Mouse (Mus musculus): ENCODE measurements around the gene Gng7.

Gng7 gene

DNA sequence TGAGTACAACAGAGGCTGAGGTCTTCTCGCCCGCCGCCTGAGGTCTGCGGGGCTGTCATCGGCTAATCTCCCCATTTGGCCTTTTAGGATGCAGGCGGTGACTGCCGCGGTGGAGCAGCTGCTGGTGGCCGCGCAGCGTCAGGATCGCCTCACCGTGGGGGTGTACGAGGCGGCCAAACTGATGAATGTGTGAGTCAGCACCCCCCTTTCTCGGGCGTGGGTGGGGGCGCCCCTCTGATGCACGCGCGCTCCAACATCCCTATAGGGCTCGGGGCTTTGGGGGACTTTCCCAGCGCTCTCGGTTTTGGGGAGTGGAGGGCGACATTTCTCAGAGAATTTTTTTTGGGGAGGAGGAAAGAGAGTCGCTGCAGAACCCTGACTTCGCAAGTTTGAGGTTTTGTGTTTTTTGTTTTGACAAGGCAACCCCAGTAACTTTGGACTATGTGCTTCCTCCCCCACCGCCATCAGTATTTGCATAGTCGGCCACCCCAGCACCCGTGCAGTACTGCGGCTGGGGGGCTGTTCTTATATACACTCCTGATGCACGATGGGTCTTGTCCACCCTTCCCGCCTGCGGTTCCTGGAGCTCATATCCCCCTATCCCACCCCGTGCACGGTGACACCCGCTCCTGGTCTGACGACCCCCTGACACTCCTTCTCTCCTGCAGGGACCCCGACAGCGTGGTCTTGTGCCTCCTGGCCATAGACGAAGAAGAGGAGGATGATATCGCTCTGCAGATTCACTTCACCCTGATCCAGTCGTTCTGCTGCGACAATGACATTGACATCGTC, 84.2 kb downstream of the Gng7 start:
- no peak for DNase-seq (ENCODE audit: low spot score in 2 of 2)

GRCm38 (mm10) chr10:80929299-80930226, 85.2 kb downstream of the Gng7 start, which contains the start of gene Gadd45b:
Gene Gadd45b, plus strand, starts transcription at chr10:80930073.
- DNase-seq (ENCODE audit: low spot score in 2 of 2), result peak; percentile 98 to 99

GRCm38 (mm10) chr10:80928586-80929298, 86.0 kb downstream of the Gng7 start:
- peak; percentile 85 to 92 for DNase-seq (ENCODE audit: low spot score in 2 of 2)

DNA sequence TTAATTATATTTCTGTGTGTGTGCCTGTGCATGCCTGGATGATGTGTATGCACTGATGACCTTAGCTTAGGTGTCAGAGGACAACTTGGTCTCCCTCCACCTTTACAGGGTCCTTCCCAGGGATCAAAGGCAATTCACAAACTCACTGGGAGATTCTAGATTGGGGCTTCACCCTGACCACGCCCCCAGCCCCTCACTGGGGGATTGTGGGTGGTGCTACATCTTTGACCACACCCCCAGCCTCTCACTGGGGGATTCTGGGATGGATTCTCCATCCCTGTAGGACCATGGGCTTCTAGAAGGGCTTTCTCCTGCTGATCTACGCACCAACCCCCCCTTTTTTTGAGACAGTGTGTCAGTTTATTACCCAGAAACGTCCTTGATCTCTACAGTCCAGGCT, 89.3 kb downstream of the Gng7 start:
- DNase-seq (ENCODE audit: low spot score in 2 of 2), result no peak

- no peak for DNase-seq (ENCODE audit: low spot score in 2 of 2)
Observed at GRCm38 (mm10) chr10:80921923-80922322, 92.8 kb downstream of the Gng7 start.

- DNase-seq (ENCODE audit: low spot score in 2 of 2), result peak; percentile 65 to 77
Observed at GRCm38 (mm10) chr10:80917779-80918434, 96.8 kb downstream of the Gng7 start, which contains the start of gene Lmnb2. Gene Lmnb2, minus strand, starts transcription at chr10:80918245.

DNA sequence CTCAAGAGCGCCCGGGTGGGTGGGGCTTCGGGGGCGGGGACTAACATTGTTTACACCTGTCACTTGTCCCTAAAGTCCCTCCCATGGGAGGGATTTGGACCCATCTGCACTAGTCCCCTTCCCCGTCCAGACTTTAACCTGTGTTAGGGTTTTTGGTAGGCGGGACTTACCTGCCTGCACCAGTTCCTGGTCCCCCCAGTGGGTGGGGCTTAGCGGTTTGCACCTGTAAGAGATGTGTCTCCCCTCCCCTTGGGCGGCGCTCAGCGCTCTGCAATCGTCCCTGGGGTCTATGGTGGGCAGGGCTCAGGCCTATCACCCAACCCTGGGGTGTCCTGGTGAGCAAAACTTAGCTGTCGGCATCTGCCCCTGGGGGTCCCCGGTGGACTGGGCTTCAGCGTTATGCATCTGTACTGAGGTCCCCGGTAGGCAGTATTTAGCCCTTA, 97.4 kb downstream of the Gng7 start:
- DNase-seq (ENCODE audit: low spot score in 2 of 2), result no peak

DNA sequence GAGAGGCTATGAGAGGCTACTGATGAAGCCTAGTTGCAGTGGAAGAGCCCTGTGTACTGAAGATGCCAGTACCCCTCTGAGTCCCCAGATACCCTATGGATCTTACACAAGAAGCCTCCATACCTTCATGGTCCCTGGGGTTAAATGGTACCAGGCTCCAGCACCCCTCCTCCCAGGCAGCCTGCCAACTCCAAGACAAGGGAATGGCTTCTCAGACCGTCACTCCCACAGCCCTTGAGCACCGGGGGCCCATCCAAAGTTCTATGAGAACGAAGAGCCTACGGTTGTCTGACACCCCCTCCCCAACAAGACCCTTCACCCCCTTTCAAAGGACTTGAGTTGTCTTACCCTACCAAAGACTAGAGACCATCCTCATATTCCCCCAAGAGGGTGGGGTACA, 99.0 kb downstream of the Gng7 start:
- DNase-seq (ENCODE audit: low spot score in 2 of 2), result no peak

GRCm38 (mm10) chr10:80915260-80915659, 99.5 kb downstream of the Gng7 start:
- DNase-seq (ENCODE audit: low spot score in 2 of 2), result no peak

DNA sequence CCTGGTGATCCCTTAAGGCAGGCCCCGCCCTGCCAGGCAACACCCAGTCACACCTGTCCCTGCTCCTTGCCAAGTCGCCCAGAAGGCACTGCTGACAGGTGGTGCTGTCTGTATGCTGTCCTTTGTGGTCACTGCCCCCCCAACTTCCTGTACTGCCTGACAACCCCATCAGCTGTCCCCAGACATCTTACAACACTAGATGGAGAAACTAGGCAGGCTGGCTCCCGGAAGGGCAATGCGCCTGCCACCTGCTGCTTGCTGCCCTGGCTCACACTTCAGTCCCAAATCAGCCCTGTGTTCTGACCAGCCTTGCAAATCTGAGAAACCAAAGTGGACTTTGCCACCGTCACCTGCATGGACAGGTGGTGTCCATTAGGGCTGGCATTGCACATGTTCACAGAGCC, 100.5 kb downstream of the Gng7 start:
- no peak for DNase-seq (ENCODE audit: low spot score in 2 of 2)

GRCm38 (mm10) chr10:80913364-80914011, 101.3 kb downstream of the Gng7 start:
- no peak for DNase-seq (ENCODE audit: low spot score in 2 of 2)

DNA sequence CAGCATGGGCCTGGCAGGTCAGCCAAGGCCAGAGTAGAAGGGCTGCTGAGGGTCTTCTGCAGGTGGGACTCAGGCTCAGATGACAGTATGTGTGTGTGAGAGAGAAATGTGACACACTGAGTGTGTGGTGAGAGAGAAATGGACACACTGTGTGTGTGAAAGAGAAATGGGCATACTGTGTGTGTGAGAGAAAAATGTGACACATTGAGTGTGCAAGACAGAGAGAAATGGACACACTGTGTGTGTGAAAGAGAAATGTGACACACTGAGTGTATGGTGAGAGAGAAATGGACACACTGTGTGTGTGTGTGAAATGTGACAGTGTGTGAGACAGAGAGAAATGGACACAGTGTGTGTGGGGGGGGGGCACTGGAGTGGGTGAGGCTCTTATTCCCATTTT, 102.9 kb downstream of the Gng7 start:
- DNase-seq (ENCODE audit: low spot score in 2 of 2), result no peak

DNA sequence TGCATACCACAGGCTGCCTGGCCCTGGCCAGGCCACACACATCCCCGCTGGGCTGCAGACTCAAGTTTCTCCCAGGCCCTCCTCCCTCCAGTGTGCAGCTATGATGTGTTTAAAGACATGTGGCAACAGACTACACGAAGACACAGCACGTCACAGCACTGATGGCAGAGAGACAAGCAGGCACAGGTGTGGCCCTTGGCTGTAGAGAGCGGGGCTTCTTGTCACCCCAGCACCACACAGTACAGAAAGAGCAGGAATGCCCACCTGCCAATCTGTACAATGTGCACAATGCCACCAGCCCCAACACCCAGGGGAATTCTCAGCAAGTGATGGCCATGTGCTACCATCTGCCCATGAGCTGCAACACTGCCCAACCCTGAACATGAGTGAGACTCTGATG, 103.4 kb downstream of the Gng7 start:
- DNase-seq (ENCODE audit: low spot score in 2 of 2), result no peak

GRCm38 (mm10) chr10:80909375-80910162, 105.2 kb downstream of the Gng7 start:
- DNase-seq (ENCODE audit: low spot score in 2 of 2), result no peak

- no peak for DNase-seq (ENCODE audit: low spot score in 2 of 2)
Observed at GRCm38 (mm10) chr10:80904709-80905108, 110.0 kb downstream of the Gng7 start.

GRCm38 (mm10) chr10:80904004-80904693, 110.6 kb downstream of the Gng7 start:
- no peak for DNase-seq (ENCODE audit: low spot score in 2 of 2)

DNA sequence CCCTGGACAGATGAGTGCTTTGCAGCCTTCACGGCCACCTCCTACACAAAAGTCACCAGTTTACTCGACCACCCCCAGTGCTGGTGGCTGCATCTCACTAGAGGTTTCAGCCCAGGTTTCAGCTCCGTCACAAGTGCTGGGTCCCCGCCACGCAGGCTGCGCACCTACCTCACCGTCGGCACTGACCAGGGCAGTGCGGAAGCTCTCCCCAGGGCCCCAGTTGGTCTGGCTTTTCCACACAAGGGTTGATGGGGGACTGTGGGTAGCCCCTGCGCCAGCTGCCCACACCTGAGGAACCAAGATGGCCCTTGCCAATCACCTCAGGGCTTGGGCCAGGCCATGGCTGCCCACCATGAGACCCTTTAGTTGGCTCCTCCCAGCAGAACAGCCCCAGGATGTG, 111.5 kb downstream of the Gng7 start:
- no peak for DNase-seq (ENCODE audit: low spot score in 2 of 2)

- DNase-seq (ENCODE audit: low spot score in 2 of 2), result no peak
Observed at GRCm38 (mm10) chr10:80902273-80902940, 112.3 kb downstream of the Gng7 start.

All from frontal cortex, postnatal 10 days (tissue).